Mouse (Mus musculus) lung, adult 2 months (tissue): ENCODE data around the gene Slco4a1.

Experiments used
- CTCF ChIP-seq: fragments of 200-500 bp; IDR thresholded peaks from 2 replicates; pipeline ENCODE4 v1.5.1; 2011; ENCODE audit warnings: mild to moderate bottlenecking, low read length, control low read depth; ENCODE audit not compliant: insufficient read depth
- POLR2A ChIP-seq: fragments of 200-500 bp; IDR thresholded peaks from 2 replicates; pipeline ENCODE4 v1.6.1; 2011; ENCODE audit warnings: low read depth, mild to moderate bottlenecking, control low read depth, low read length, borderline replicate concordance; ENCODE audit errors: extremely low read depth

GRCm38 (mm10) chr2:180442061-180442460, 14.0 kb upstream of the Slco4a1 start:
- TF ChIP-seq CTCF (no peak), POLR2A (no peak)
